Mouse (Mus musculus) limb, embryonic 11.5 days (tissue): ENCODE data around the gene H2-Q7. TPM values are rescaled to one million over a fixed set of nuclear protein-coding genes. Genes with fewer than 3 reads are reported as not detected.
"Not testable (repeated sequence)": the region's sequence is repeated elsewhere in the genome, so short reads cannot be mapped to it uniquely, and the experiment has no call there.

Source experiments
- ATAC-seq: fragments of 200-750 bp; cut with Nextera tagmentation; 2 replicates; pipeline ENCODE4 v1.8.0; 2017; ENCODE audit warnings: low read depth; ENCODE audit not compliant: insufficient number of reproducible peaks, low FRiP score, low TSS enrichment
- DNase-seq: peaks from one replicate; pipeline ENCODE4 v3.0.0-alpha.2; 2015; ENCODE audit warnings: low spot score
- H3K27ac ChIP-seq: fragments of 300-500 bp; sonication (generic); replicated peaks from 2 replicates; pipeline ENCODE4 v1.5.1; 2014; ENCODE audit warnings: low read depth, mild to moderate bottlenecking, low read length
- H3K27me3 ChIP-seq: fragments of 300-500 bp; sonication (generic); 2 replicates; pipeline ENCODE4 v1.6.1; 2014; ENCODE audit warnings: mild to moderate bottlenecking, low read length, mixed read lengths; ENCODE audit not compliant: control insufficient read depth, insufficient read depth
- H3K36me3 ChIP-seq: fragments of 300-500 bp; sonication (generic); 2 replicates; pipeline ENCODE4 v1.6.1; 2014; ENCODE audit warnings: mild to moderate bottlenecking, low read length, moderate library complexity, mixed read lengths; ENCODE audit not compliant: control insufficient read depth, insufficient read depth
- H3K4me1 ChIP-seq: fragments of 300-500 bp; sonication (generic); 2 replicates; pipeline ENCODE4 v1.6.1; 2014; ENCODE audit warnings: low read length, mixed read lengths; ENCODE audit not compliant: control insufficient read depth, insufficient read depth
- H3K4me2 ChIP-seq: fragments of 300-500 bp; sonication (generic); 2 replicates; pipeline ENCODE4 v1.6.1; 2014; ENCODE audit warnings: low read depth, mild to moderate bottlenecking, moderate library complexity; ENCODE audit not compliant: severe bottlenecking
- H3K4me3 ChIP-seq: fragments of 300-500 bp; sonication (generic); 2 replicates; pipeline ENCODE4 v1.5.1; 2014; ENCODE audit warnings: low read depth, low read length
- H3K9ac ChIP-seq: fragments of 300-500 bp; sonication (generic); 2 replicates; pipeline ENCODE4 v1.6.1; 2014; ENCODE audit warnings: mild to moderate bottlenecking, low read length
- H3K9me3 ChIP-seq: fragments of 300-500 bp; sonication (generic); 2 replicates; pipeline ENCODE4 v1.6.1; 2016; ENCODE audit warnings: low read length; ENCODE audit not compliant: control insufficient read depth
- WGBS: fragments of 180-500 bp; shearing (Covaris S2); extraction: QIAGEN DNeasy Blood & Tissue Kit; methylation state at CpG from one replicate; pipeline ENCODE4 v1.1.7; 2014; 5-methylcytosine and 5-hydroxymethylcytosine counted together
- polyA plus RNA-seq: library from polyadenylated mRNA; unstranded; fragments of >200 nt; fragmentation: Nextera tagmentation; extraction: Ambion mirVana; gene quantifications from 2 replicates; pipeline ENCODE4 v1.2.1, GENCODE M21; 2014

The H2-Q7 gene
- polyA plus RNA-seq, 1 experiment from 2014 or later = 23.3 TPM

DNA sequence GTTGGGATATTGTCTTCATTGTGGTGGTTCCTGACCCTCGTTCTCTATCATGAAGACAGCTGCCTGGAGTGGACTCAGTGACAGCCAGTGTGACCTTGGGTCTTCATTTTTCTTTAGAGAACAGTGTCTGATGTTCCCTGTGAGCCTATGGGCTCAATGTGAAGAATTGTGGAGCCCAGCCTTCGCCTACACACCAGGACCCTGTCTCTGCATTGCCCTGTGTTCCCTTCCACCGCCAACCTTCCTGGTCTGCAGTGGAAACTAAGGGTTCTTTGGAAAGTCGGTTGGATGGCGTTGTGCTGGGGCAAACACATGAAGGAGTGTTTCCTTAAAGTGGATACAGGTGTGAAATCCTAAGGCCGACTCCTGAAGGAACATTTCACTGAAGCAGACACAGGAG lies 10.1 kb upstream of the H2-Q7 start:
- H3K4me2 ChIP-seq, H3K27ac ChIP-seq, DNase-seq, H3K9ac ChIP-seq, H3K27me3 ChIP-seq, H3K4me1 ChIP-seq, H3K36me3 ChIP-seq, H3K9me3 ChIP-seq, ATAC-seq, H3K4me3 ChIP-seq: not testable (repeated sequence)
- WGBS = 86% methylated on average over 6 of the region's 6 CpGs

DNA sequence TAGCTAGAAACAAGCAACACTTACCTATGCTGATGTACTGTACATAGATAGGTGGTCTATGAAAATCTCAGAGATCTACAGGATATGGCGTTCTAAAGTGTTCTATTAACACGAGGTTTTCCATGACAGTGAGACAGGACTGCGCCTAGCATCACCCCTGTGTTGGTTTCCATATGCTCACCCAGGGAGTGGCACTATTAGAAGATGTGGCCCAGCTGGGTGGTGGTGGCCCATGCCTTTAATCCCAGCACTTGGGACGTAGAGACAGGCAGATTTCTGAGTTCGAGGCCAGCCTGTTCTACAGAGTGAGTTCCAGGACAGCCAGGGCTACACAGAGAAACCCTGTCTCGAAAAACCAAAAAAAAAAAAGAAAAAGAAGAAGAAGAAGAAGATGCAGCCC lies 8.3 kb upstream of the H2-Q7 start:
- not testable (repeated sequence) for H3K4me3 ChIP-seq, H3K27me3 ChIP-seq, H3K36me3 ChIP-seq, H3K9me3 ChIP-seq, DNase-seq, H3K4me1 ChIP-seq, H3K4me2 ChIP-seq, H3K9ac ChIP-seq, ATAC-seq, H3K27ac ChIP-seq
- 86% methylated on average over 6 of the region's 6 CpGs for WGBS

DNA sequence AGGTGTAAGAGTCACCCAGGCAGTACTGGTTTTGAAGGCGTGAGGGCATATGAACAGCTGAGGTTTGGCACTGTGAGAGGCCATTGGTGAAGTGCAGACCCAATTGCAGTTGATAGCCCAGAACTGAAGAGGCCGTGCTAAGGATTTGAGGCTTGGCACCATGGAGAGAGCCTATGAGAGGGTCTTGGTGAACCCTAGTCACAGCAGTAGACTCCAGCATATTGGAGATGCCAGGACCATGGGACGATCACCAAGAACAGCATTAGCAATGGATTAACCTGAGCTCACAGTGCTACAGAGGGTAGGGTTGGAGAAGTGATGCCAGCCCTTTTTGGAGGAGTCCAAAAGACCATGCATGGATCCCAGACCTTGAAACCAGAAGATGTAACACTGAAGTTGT lies 6.8 kb upstream of the H2-Q7 start:
- H3K9ac ChIP-seq, ATAC-seq, H3K27ac ChIP-seq, H3K4me3 ChIP-seq, H3K4me1 ChIP-seq, DNase-seq, H3K27me3 ChIP-seq, H3K9me3 ChIP-seq, H3K36me3 ChIP-seq, H3K4me2 ChIP-seq: not testable (repeated sequence)
- whole genome bisulfite sequencing = 84% methylated on average over 2 of the region's 3 CpGs

DNA sequence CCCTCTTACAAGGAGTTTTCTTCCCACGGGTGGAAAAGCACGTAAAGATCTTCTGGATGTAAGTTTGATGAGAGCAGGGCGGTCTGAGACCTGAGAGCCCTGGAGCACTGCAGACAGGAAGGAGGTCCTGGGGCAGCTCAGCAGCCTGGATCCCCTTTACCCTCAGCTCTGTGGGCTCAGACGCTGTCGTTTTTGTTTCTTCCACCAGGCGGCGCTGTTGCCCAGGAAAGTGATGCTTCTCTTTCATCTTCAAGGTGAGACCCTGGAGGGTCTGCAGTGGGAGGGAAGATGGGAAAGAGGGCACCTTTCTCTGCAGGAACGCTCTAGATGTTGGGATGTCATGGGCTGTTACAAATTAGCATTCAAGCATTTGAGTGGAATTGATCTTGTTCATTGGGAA lies 4.1 kb upstream of the H2-Q7 start:
- not testable (repeated sequence) for ATAC-seq, H3K4me2 ChIP-seq, H3K9ac ChIP-seq, H3K27ac ChIP-seq, H3K36me3 ChIP-seq, H3K27me3 ChIP-seq, H3K9me3 ChIP-seq, H3K4me1 ChIP-seq, H3K4me3 ChIP-seq
- peak; percentile 88 for DNase-seq
- 7% methylated on average over 8 of the region's 8 CpGs for WGBS

DNA sequence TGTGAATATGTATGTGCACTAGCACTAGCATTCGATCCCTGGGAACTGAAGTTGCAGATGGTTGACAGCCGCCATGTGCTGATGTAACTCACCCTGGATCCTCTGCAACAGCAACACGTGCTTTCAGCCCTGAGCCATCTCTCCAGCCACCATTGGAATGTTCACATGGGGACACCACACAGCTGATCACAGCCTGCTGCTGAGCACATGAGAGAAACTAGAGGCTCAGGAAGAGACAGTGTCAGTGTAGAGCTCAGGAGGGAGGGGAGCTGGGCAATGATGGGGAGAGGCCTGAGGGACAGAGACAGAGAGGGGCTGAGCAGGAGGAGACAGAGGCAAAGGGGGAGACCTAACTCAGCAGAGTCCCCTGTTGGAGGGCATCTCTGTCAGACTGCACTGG lies 3.4 kb upstream of the H2-Q7 start:
- H3K9me3 ChIP-seq, H3K4me2 ChIP-seq, H3K4me1 ChIP-seq, H3K27me3 ChIP-seq, H3K4me3 ChIP-seq, H3K36me3 ChIP-seq, ATAC-seq, DNase-seq, H3K9ac ChIP-seq, H3K27ac ChIP-seq: not testable (repeated sequence)
- WGBS = 81% methylated on average over 3 of the region's 3 CpGs

DNA sequence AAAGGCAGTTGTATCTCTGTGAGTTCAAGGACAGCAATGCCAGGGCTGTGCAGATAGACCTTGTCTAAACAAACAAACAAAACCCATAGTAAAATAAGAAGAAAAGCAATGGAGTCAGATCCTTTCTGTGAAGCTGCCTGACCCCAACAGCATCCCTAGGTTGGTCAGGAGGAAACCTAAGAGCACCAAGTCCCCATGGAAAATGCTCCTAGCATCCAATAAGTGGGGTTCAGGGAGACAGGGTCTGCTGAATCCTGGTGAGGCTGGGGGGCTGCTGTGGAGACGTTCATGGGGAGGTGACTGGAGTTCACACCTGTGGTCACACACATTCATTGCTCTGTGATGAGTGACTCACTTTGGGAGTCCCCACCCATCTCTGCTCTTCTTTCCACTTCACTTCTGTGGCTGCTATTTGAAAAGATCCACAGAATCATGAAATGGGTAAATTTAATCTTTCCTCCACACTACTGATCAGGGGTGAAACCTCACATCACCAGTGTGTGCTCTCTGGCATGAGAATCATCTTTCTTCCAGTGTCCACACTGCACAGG lies 1.5 kb upstream of the H2-Q7 start:
- WGBS = 50% methylated on average over 1 of the region's 1 CpGs
- H3K9me3 ChIP-seq, H3K4me3 ChIP-seq, H3K27ac ChIP-seq, ATAC-seq, H3K4me2 ChIP-seq, H3K4me1 ChIP-seq, H3K9ac ChIP-seq, H3K27me3 ChIP-seq, H3K36me3 ChIP-seq, DNase-seq: not testable (repeated sequence)

DNA sequence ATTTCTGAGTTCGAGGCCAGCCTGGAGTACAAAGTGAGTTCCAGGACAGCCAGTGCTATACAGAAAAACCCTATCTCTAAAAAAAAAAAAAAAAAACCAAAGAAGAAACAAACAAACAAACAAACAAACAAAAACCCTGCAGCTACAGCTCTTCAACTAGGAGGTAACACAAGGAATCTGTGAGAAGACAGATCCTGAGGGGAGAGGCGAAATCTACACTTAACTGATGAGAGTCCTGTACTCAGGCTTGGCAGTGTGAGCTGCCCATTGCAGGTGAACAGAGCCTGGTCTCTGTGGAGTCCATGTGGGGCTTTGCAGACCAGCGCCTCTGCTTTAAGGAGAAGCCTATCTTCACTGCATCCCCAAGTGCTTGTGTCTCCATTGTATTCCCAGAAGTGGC lies 560 bp upstream of the H2-Q7 start:
- not testable (repeated sequence) for DNase-seq, H3K36me3 ChIP-seq, H3K27ac ChIP-seq, H3K9me3 ChIP-seq, H3K9ac ChIP-seq, ATAC-seq, H3K4me2 ChIP-seq, H3K4me1 ChIP-seq, H3K27me3 ChIP-seq, H3K4me3 ChIP-seq
- WGBS = 74% methylated on average over 1 of the region's 3 CpGs

DNA sequence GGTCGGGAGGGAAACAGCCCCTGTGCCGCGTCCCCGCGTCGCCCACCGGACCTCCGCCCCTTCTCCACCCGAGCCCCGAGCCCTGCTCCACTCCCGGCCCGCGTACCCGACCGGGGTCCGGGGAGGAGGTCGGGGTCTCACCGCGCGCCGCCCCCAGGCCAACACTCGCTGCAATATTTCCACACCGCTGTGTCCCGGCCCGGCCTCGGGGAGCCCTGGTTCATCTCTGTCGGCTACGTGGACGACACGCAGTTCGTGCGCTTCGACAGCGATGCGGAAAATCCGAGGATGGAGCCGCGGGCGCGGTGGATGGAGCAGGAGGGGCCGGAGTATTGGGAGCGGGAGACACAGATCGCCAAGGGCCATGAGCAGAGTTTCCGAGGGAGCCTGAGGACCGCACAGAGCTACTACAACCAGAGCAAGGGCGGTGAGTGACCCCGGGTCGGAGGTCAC lies 366 bp downstream of the H2-Q7 start:
- H3K9me3 ChIP-seq, H3K27ac ChIP-seq, H3K36me3 ChIP-seq, H3K27me3 ChIP-seq, H3K4me1 ChIP-seq: not testable (repeated sequence)
- peak; percentile 68 for DNase-seq
- peak overlapping the region; percentile 52 for H3K4me3 ChIP-seq
- ATAC-seq = peak; percentile 61
- peak overlapping the region; percentile 69 for H3K4me2 ChIP-seq
- WGBS = under 1% methylated on average over 42 of the region's 48 CpGs
- peak overlapping the region; percentile 51 for H3K9ac ChIP-seq

DNA sequence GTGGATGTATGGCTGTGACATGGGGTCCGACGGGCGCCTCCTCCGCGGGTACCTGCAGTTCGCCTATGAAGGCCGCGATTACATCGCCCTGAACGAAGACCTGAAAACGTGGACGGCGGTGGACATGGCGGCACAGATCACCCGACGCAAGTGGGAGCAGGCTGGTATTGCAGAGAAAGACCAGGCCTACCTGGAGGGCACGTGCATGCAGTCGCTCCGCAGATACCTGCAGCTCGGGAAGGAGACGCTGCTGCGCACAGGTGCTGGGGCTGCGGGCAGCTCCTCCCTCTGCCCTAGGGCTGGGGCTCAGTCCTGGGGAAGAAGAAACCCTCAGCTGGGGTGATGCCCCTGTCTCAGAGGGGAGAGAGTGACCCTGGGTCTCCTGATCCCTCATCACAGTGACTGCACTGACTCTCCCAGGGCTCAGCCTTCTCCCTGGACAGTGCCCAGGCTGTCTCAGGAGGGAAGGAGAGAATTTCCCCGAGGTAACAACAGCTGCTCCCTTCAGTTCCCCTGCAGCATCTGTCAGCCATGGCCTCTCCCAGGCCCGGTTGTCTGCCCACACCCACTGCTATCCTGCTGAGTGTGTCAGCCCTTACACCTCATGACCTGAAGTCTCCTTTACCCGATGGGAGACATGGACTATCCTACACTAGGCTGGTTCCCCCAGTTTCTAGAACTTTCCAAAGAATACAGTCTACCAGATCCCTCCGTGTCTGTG lies 1.1 kb downstream of the H2-Q7 start:
- H3K27ac ChIP-seq, H3K36me3 ChIP-seq, H3K9me3 ChIP-seq, ATAC-seq, H3K4me1 ChIP-seq, H3K4me3 ChIP-seq, H3K27me3 ChIP-seq, H3K4me2 ChIP-seq, H3K9ac ChIP-seq: not testable (repeated sequence)
- DNase-seq = peak; percentile 40
- 37% methylated on average over 25 of the region's 27 CpGs for WGBS
